Mouse (Mus musculus) lung, postnatal 0 days (tissue): Measurements from ENCODE around the gene Nrxn3. TPM values are rescaled to one million over a fixed set of nuclear protein-coding genes. Genes with fewer than 3 reads are reported as not detected.

Experiments
- ATAC-seq: fragments of 200-750 bp; cut with Nextera tagmentation; 2 replicates; pipeline ENCODE4 v1.8.0; 2017; ENCODE audit warnings: moderate library complexity
- DNase-seq: peaks from one replicate; pipeline ENCODE4 v3.0.0-alpha.2; 2016; ENCODE audit warnings: low spot score
- H3K27ac ChIP-seq: fragments of 300-500 bp; sonication (generic); 2 replicates; pipeline ENCODE4 v1.5.1; 2014; ENCODE audit warnings: antibody characterized with exemption, mild to moderate bottlenecking, low read length, mixed read lengths
- H3K27me3 ChIP-seq: fragments of 300-500 bp; sonication (generic); replicated peaks from 2 replicates; pipeline ENCODE4 v1.6.1; 2014; ENCODE audit warnings: low read length, mixed read lengths; ENCODE audit not compliant: insufficient read depth
- H3K36me3 ChIP-seq: fragments of 300-500 bp; sonication (generic); 2 replicates; pipeline ENCODE4 v1.6.1; 2014; ENCODE audit warnings: low read length, mixed read lengths; ENCODE audit not compliant: insufficient read depth
- H3K4me1 ChIP-seq: fragments of 300-500 bp; sonication (generic); 2 replicates; pipeline ENCODE4 v1.6.1; 2014; ENCODE audit warnings: antibody characterized with exemption, low read depth, low read length, mixed read lengths; ENCODE audit not compliant: insufficient read depth
- H3K4me2 ChIP-seq: fragments of 300-500 bp; sonication (generic); replicated peaks from 2 replicates; pipeline ENCODE4 v1.6.1; 2014; ENCODE audit warnings: low read depth, mild to moderate bottlenecking, low read length, moderate library complexity, mixed read lengths
- H3K4me3 ChIP-seq: fragments of 300-500 bp; sonication (generic); 2 replicates; pipeline ENCODE4 v1.5.1; 2014; ENCODE audit warnings: low read depth, low read length
- H3K9ac ChIP-seq: fragments of 300-500 bp; sonication (generic); replicated peaks from 2 replicates; pipeline ENCODE4 v1.6.1; 2014; ENCODE audit warnings: low read depth, mild to moderate bottlenecking
- H3K9me3 ChIP-seq: fragments of 300-500 bp; sonication (generic); 2 replicates; pipeline ENCODE4 v1.6.1; 2016; ENCODE audit warnings: low read length, mixed read lengths
- CTCF ChIP-seq: IDR thresholded peaks from 2 replicates; pipeline ENCODE4 v1.5.1; 2016; ENCODE audit warnings: antibody characterized with exemption, mild to moderate bottlenecking
- EP300 ChIP-seq: IDR thresholded peaks from 2 replicates; pipeline ENCODE4 v1.6.1; 2016; ENCODE audit warnings: antibody characterized with exemption, mild to moderate bottlenecking, control low read depth
- WGBS: fragments of 180-500 bp; shearing (Covaris S2); extraction: QIAGEN DNeasy Blood & Tissue Kit; methylation state at CpG from one replicate; pipeline ENCODE4 v1.1.7; 2014; 5-methylcytosine and 5-hydroxymethylcytosine counted together
- polyA plus RNA-seq: library from polyadenylated mRNA; unstranded; fragments of >200 nt; fragmentation: Nextera tagmentation; extraction: Ambion mirVana; gene quantifications from 2 replicates; pipeline ENCODE4 v1.2.1, GENCODE M21; 2015

Nrxn3 gene
- polyA plus RNA-seq, 1 experiment from 2014 or later: 2.1 TPM

DNA sequence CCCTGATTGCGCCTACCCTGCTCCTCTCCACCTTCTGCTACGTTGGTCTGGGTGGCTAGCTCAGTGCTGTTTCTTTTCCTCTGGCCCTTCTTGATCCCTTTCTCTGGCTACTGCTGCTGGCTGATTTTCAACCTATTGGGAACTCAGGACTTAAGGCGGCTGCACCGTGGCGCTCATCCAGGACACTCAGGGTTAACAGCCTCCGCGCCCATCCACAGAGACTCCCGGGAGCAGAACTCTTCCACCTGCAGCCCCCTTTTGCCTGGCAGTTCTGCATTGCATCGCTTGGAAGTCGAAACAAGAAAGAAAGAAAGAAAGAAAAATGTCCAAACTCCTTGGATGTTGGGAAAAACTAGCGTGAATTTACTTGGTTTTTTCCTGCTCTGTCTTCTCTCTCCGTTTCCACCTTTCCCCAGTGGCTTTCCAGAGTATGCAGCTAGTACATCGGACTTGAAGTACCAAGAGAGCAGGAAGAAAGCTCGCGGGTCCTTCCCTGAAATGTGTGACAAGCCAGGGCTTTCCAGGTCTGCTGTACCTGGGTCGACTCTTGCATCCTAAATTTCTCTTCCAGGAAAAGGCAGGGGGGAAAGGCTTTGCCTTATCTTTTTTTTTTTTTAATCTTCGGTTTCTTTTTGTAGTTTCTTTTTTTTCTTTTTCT is 1090.0 kb downstream of the Nrxn3 start:
- Histone ChIP-seq H3K9ac (no peak overlapping the region), H3K4me1 (no peaks in the 10 kb centered on the region), H3K27ac (no peak overlapping the region), H3K36me3 (no peaks in the 10 kb centered on the region), H3K9me3 (no peaks in the 10 kb centered on the region), H3K4me2 (peak overlapping the region; percentile 65), H3K4me3 (peak overlapping the region; percentile 32), H3K27me3 (no peaks in the 10 kb centered on the region)
- DNase-seq: no peak
- WGBS: 1% methylated on average over 17 of the region's 17 CpGs
- TF ChIP-seq EP300 (no peak), CTCF (no peak)
- no peak; the same call in 1 of the 2 replicates for ATAC-seq

GRCm38 (mm10) chr12:89813294-89813693 is 1090.6 kb downstream of the Nrxn3 start:
- no peak overlapping the region for H3K4me3 ChIP-seq
- H3K27ac ChIP-seq: no peak overlapping the region
- no peak for TF ChIP-seq EP300
- TF ChIP-seq CTCF: no peak
- H3K36me3 ChIP-seq: no peaks in the 10 kb centered on the region
- H3K27me3 ChIP-seq: no peaks in the 10 kb centered on the region
- ATAC-seq: no peak
- WGBS: 16% methylated on average over 13 of the region's 13 CpGs
- no peak overlapping the region for H3K9ac ChIP-seq
- no peaks in the 10 kb centered on the region for H3K4me1 ChIP-seq
- H3K9me3 ChIP-seq: no peaks in the 10 kb centered on the region
- no peak overlapping the region for H3K4me2 ChIP-seq
- DNase-seq: no peak

GRCm38 (mm10) chr12:89813718-89814117 is 1091.0 kb downstream of the Nrxn3 start:
- DNase-seq: no peak
- no peaks in the 10 kb centered on the region for H3K36me3 ChIP-seq
- no peaks in the 10 kb centered on the region for H3K4me1 ChIP-seq
- WGBS: 72% methylated on average over 5 of the region's 5 CpGs
- TF ChIP-seq CTCF (no peak), EP300 (no peak)
- no peak for ATAC-seq
- no peaks in the 10 kb centered on the region for H3K9me3 ChIP-seq
- no peaks in the 10 kb centered on the region for H3K27me3 ChIP-seq
- H3K4me3 ChIP-seq: no peak overlapping the region
- no peak overlapping the region for H3K27ac ChIP-seq
- no peak overlapping the region for H3K4me2 ChIP-seq
- H3K9ac ChIP-seq: no peak overlapping the region

GRCm38 (mm10) chr12:89814536-89814935 is 1091.9 kb downstream of the Nrxn3 start:
- TF ChIP-seq CTCF: no peak
- no peak for TF ChIP-seq EP300
- no peak overlapping the region for H3K4me2 ChIP-seq
- 54% methylated on average over 4 of the region's 4 CpGs for WGBS
- H3K27me3 ChIP-seq: no peaks in the 10 kb centered on the region
- no peak overlapping the region for H3K4me3 ChIP-seq
- ATAC-seq (no peak), DNase-seq (no peak)
- no peaks in the 10 kb centered on the region for H3K4me1 ChIP-seq
- no peaks in the 10 kb centered on the region for H3K36me3 ChIP-seq
- H3K9me3 ChIP-seq: no peaks in the 10 kb centered on the region
- no peak overlapping the region for H3K9ac ChIP-seq
- H3K27ac ChIP-seq: no peak overlapping the region

- 56% methylated on average over 9 of the region's 9 CpGs for WGBS
- Histone ChIP-seq H3K36me3 (no peaks in the 10 kb centered on the region), H3K27me3 (no peaks in the 10 kb centered on the region), H3K9ac (no peak overlapping the region), H3K4me3 (no peak overlapping the region), H3K27ac (no peak overlapping the region), H3K4me2 (no peak overlapping the region), H3K4me1 (no peaks in the 10 kb centered on the region), H3K9me3 (no peaks in the 10 kb centered on the region)
- ATAC-seq (no peak), DNase-seq (no peak)
- TF ChIP-seq EP300: no peak
- TF ChIP-seq CTCF: no peak
Measured at GRCm38 (mm10) chr12:89817072-89817773, 1094.5 kb downstream of the Nrxn3 start.

- no peak overlapping the region for H3K4me3 ChIP-seq
- H3K27me3 ChIP-seq: no peaks in the 10 kb centered on the region
- ATAC-seq: no peak
- no peaks in the 10 kb centered on the region for H3K9me3 ChIP-seq
- 47% methylated on average over 2 of the region's 2 CpGs for WGBS
- TF ChIP-seq CTCF (no peak), EP300 (no peak)
- H3K4me2 ChIP-seq: no peak overlapping the region
- no peak for DNase-seq
- no peaks in the 10 kb centered on the region for H3K36me3 ChIP-seq
- no peak overlapping the region for H3K9ac ChIP-seq
- H3K27ac ChIP-seq: no peak overlapping the region
- H3K4me1 ChIP-seq: no peaks in the 10 kb centered on the region
Measured at GRCm38 (mm10) chr12:89818200-89818599, 1095.5 kb downstream of the Nrxn3 start.
